Mouse (Mus musculus) C2C12 (cell line): ENCODE measurements at regions not wholly inside any gene's neighbourhood (a gene's known extent, or its start where the extent isn't known, plus 50 kb on each side); places are given as distances from the start of the nearest gene placed in this dataset.

Source experiments
- H3K27me3 ChIP-seq: one replicate; pipeline ENCODE4 v1.6.1; 2011; ENCODE audit not compliant: control insufficient read depth, insufficient read depth, insufficient read length
- H3K36me3 ChIP-seq: one replicate; pipeline ENCODE4 v1.6.1; 2011; ENCODE audit not compliant: control insufficient read depth, insufficient read depth
- H3K4me3 ChIP-seq: one replicate; pipeline ENCODE4 v1.5.1; 2011; ENCODE audit warnings: mild to moderate bottlenecking, control low read depth; ENCODE audit not compliant: poor library complexity, insufficient read depth, severe bottlenecking
- H3K79me2 ChIP-seq: one replicate; pipeline ENCODE4 v1.6.1; 2011; ENCODE audit not compliant: control insufficient read depth, insufficient read depth
- H3K79me3 ChIP-seq: one replicate; pipeline ENCODE4 v1.6.1; 2011; ENCODE audit warnings: low read depth, control low read depth
- H3ac ChIP-seq: one replicate; pipeline ENCODE3; 2011; ENCODE audit warnings: low read depth; ENCODE audit not compliant: control insufficient read depth, insufficient read length
- CEBPB ChIP-seq: IDR thresholded peaks from one replicate; pipeline ENCODE4 v1.6.1; 2011; ENCODE audit warnings: low read depth, mild to moderate bottlenecking, control low read depth, moderate library complexity
- CTCF ChIP-seq: IDR thresholded peaks from one replicate; pipeline ENCODE4 v1.5.1; 2011; ENCODE audit not compliant: control insufficient read depth, insufficient read depth, insufficient read length
- FOSL1 ChIP-seq: IDR thresholded peaks from one replicate; pipeline ENCODE4 v1.8.0; 2011; ENCODE audit warnings: mild to moderate bottlenecking, low read length; ENCODE audit not compliant: poor library complexity, insufficient read depth, severe bottlenecking
- MAX ChIP-seq: IDR thresholded peaks from one replicate; pipeline ENCODE4 v1.6.1; 2011; ENCODE audit warnings: mild to moderate bottlenecking, control low read depth
- MYOD1 ChIP-seq: IDR thresholded peaks from one replicate; pipeline ENCODE4 v1.6.1; 2011; ENCODE audit warnings: low read depth; ENCODE audit not compliant: control insufficient read depth, insufficient read length
- MYOG ChIP-seq: IDR thresholded peaks from one replicate; pipeline ENCODE4 v1.6.1; 2011; ENCODE audit not compliant: control insufficient read depth, insufficient read length; ENCODE audit errors: extremely low read depth
- USF1 ChIP-seq: IDR thresholded peaks from one replicate; pipeline ENCODE4 v1.6.1; 2011; ENCODE audit warnings: low read depth, mild to moderate bottlenecking, control low read depth, moderate library complexity

- no peaks in the 10 kb centered on the region for H3K79me2 ChIP-seq
- no peaks in the 10 kb centered on the region for H3K27me3 ChIP-seq
- H3K4me3 ChIP-seq = no peak overlapping the region
- no peaks in the 10 kb centered on the region for H3K79me3 ChIP-seq
- TF ChIP-seq CTCF (no peak), MYOD1 (no peak), USF1 (no peak), MAX (no peak), CEBPB (no peak)
- no peaks in the 10 kb centered on the region for H3K36me3 ChIP-seq
- no peak overlapping the region for H3ac ChIP-seq
Measured at GRCm38 (mm10) chr11:45485950-45486349, 365.9 kb upstream of the Clint1 start.

DNA sequence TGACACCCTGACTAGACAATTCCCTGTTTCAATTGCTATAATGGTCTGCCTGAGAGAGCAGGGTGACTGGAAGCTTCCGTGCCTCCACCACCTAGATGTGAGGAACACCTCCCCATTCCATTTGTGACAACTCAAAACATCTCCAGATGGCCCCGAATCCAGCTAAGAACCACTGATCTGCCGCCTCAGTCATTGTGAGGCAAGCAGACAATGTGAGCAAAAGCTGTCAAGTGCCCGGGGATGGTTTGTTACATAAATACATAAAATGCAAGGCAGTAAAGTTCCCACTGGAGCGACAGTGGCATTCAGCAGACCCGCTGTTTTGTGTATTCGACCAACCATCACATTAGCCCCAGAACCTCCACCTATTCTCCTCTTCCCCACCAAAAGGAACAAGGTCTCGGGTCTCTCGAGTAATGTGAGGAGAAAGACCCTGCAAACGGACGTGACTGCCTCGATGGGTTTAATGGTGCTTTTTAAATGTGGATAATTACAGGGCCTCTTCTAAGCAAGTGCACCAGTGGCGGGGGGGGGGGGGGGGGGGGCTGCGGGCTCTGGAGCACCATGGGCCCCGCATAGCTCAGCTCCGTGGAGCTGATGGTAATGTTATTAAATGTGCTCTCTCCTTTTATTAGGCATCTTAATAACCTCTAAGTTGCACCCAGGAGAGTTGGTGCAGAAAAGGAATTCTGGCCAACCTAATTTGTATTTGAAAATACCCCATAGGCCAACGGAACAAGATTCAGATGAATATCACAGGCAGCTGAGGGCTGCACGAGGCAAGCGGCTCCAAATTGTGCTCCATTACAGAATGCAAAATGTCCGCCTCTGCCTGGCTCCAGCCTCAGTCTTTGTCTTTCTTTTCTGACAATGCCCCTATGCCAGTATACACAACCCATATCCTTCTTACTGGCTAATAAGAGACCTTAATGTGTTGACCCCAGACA lies 360.6 kb upstream of the Clint1 start:
- H3K79me3 ChIP-seq = no peaks in the 10 kb centered on the region
- no peaks in the 10 kb centered on the region for H3K36me3 ChIP-seq
- no peaks in the 10 kb centered on the region for H3K79me2 ChIP-seq
- no peaks in the 10 kb centered on the region for H3K27me3 ChIP-seq
- no peak overlapping the region for H3ac ChIP-seq
- H3K4me3 ChIP-seq = no peak overlapping the region
- TF ChIP-seq CTCF (no peak), MAX (no peak), MYOD1 (no peak), FOSL1 (no peak), USF1 (no peak), CEBPB (no peak), MYOG (no peak)

DNA sequence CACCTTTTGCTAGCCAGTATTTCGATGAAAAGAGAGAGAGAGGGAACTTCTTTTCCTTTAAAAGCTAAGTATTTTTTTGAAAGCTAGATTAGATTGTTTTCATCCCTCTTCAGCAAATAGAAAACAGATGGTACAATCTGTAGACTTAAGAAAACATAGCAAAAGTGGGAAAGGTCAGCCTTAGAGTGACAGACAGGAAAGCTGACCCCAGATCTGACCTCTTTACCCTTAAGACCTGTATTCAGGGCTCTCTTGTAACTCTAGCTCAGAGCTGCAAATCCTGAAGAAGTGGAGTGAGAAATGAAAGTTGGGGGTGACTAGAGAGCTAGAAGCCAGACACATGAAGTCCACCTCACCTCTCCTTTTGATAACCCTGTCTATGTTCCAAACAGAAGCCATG lies 356.6 kb upstream of the Clint1 start:
- H3K79me2 ChIP-seq = no peaks in the 10 kb centered on the region
- H3K79me3 ChIP-seq = no peaks in the 10 kb centered on the region
- no peak overlapping the region for H3ac ChIP-seq
- H3K27me3 ChIP-seq = no peaks in the 10 kb centered on the region
- no peaks in the 10 kb centered on the region for H3K36me3 ChIP-seq
- no peak overlapping the region for H3K4me3 ChIP-seq
- no peak for TF ChIP-seq FOSL1
- no peak for TF ChIP-seq MYOG
- TF ChIP-seq CTCF = no peak
- TF ChIP-seq CEBPB = no peak
- no peak for TF ChIP-seq MYOD1
- TF ChIP-seq USF1 = no peak
- no peak for TF ChIP-seq MAX

DNA sequence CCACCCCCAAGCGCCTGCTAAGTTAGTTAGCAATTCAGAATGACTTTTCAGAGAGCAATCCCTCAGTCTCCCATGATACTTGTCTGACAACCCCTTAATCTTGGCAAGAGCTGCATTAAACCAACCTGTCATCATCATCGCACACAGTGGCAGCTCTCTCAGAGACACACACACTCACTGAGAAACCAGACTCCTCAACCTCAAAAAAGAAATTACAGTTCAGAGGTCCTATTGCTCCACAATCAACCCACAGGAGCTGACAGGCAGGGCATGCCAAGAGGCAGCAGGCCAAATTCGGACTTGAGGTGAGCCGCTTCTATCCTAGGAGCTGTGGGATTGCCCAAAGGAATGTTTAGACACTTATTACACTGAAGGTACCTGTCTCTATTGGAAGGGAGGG lies 343.3 kb upstream of the Clint1 start:
- Histone ChIP-seq H3K79me2 (no peaks in the 10 kb centered on the region), H3K4me3 (no peak overlapping the region), H3ac (no peak overlapping the region), H3K27me3 (no peaks in the 10 kb centered on the region), H3K79me3 (no peaks in the 10 kb centered on the region), H3K36me3 (no peaks in the 10 kb centered on the region)
- TF ChIP-seq USF1 (no peak), CEBPB (no peak), MYOG (no peak), MYOD1 (no peak), MAX (no peak), FOSL1 (no peak), CTCF (no peak)

GRCm38 (mm10) chr11:45509278-45509677 lies 342.6 kb upstream of the Clint1 start:
- TF ChIP-seq CTCF (no peak), FOSL1 (no peak)
- H3K27me3 ChIP-seq = no peaks in the 10 kb centered on the region
- H3K79me2 ChIP-seq = no peaks in the 10 kb centered on the region
- H3K79me3 ChIP-seq = no peaks in the 10 kb centered on the region
- H3ac ChIP-seq = no peak overlapping the region
- no peak overlapping the region for H3K4me3 ChIP-seq
- no peaks in the 10 kb centered on the region for H3K36me3 ChIP-seq
